16 mouse cellular contexts compared by ENCODE assay signal in genomic region chr16:84966983-84967382, GRCm38 (mm10).
DNase-seq lines count a peak whose midpoint lies in the region; ATAC-seq and TF ChIP-seq lines count a peak whose summit lies in the region.
"Had no signal": no experiment of that assay in that cellular context is flagged by ENCODE, and none has a peak within 500 bp of the region (broad histone marks: within the 10 kb centered on the region; RNA-seq: fewer than 3 reads in every experiment).

No protein-coding gene starts in this region.

- no peaks in the 10 kb centered on the region for H3K4me1 ChIP-seq in liver, embryonic 14.5 days (replicated peaks; ENCODE audit: control insufficient read depth in 2 of 2, insufficient read depth in 2 of 2, low read length in 1 of 2)
- H3K4me1 ChIP-seq in liver, embryonic 11.5 days (replicated peaks; ENCODE audit: control insufficient read depth, insufficient read depth, low read length) = no peaks in the 10 kb centered on the region; the same call in 1 of the 2 replicates
- H3K4me1 ChIP-seq: embryonic facial prominence, embryonic 13.5 days had no signal

- no peaks in the 10 kb centered on the region for H3K27me3 ChIP-seq in liver, embryonic 14.5 days (ENCODE audit: control insufficient read depth, insufficient read depth, low read length)
- H3K27me3 ChIP-seq in liver, embryonic 11.5 days (replicated peaks; ENCODE audit: control insufficient read depth, insufficient read depth, low read length) = no peaks in the 10 kb centered on the region
- H3K27me3 ChIP-seq: embryonic facial prominence, embryonic 13.5 days; Patski had no signal

- peak; percentile 21; the same call in 1 of the 2 replicates for ATAC-seq in liver, embryonic 14.5 days (ENCODE audit: insufficient read depth)
- no peak for ATAC-seq in liver, embryonic 11.5 days (replicated peaks; ENCODE audit: low FRiP score)
- ATAC-seq in common myeloid progenitor, adult 5-6 weeks (replicated peaks; ENCODE audit: low read depth, poor library complexity, severe bottlenecking) = peak; percentile 99
- peak; percentile 97 for ATAC-seq in megakaryocyte, adult 5-6 weeks (ENCODE audit: poor library complexity, severe bottlenecking)
- ATAC-seq: forebrain, embryonic 16.5 days; Patski had no signal

- H3K4me3 ChIP-seq in liver, embryonic 14.5 days (ENCODE audit: insufficient read depth in 1 of 2, low read depth in 2 of 2, low read length in 2 of 2) = no peak overlapping the region
- no peak overlapping the region for H3K4me3 ChIP-seq in liver, embryonic 11.5 days (ENCODE audit: low read depth, low read length)
- H3K4me3 ChIP-seq: embryonic facial prominence, embryonic 13.5 days had no signal

- no peaks in the 10 kb centered on the region for H3K9me3 ChIP-seq in liver, embryonic 14.5 days (ENCODE audit: control insufficient read depth, low read length)
- no peaks in the 10 kb centered on the region for H3K9me3 ChIP-seq in liver, embryonic 11.5 days (ENCODE audit: control insufficient read depth, low read length)
- H3K9me3 ChIP-seq: embryonic facial prominence, embryonic 13.5 days had no signal

- TF ChIP-seq EP300 in liver, embryonic 14.5 days (IDR thresholded peaks at IDR 0.05; ENCODE audit: low read depth) = no peak

- WGBS in liver, embryonic 14.5 days (ENCODE audit: insufficient replicate concordance) = 32% methylated on average over 4 of the region's 4 CpGs
- 52% methylated on average over 4 of the region's 4 CpGs for WGBS in liver, embryonic 11.5 days

- H3K27ac ChIP-seq in liver, embryonic 14.5 days = no peak overlapping the region
- no peak overlapping the region for H3K27ac ChIP-seq in liver, embryonic 11.5 days (ENCODE audit: low read depth, low read length)
- H3K27ac ChIP-seq: embryonic facial prominence, embryonic 13.5 days had no signal

- H3K36me3 ChIP-seq in liver, embryonic 14.5 days (replicated peaks; ENCODE audit: control insufficient read depth, insufficient read depth, low read depth) = no peaks in the 10 kb centered on the region
- no peaks in the 10 kb centered on the region for H3K36me3 ChIP-seq in liver, embryonic 11.5 days (ENCODE audit: control insufficient read depth, insufficient read depth, low read length)

- DNase-seq in adrenal gland, postnatal 14 days = peak; percentile 15
- DNase-seq in adrenal gland, postnatal 10 days = no peak
- peak in 1 of 3 experiments; percentile 11 for DNase-seq in liver, embryonic 14.5 days (ENCODE audit: low read depth in 3 of 3, low spot score in 3 of 3)
- DNase-seq in liver, embryonic 11.5 days (ENCODE audit: low spot score) = no peak
- no peak for DNase-seq in right cerebral cortex, postnatal 4 days
- no peak for DNase-seq in layer of hippocampus, adult 9-11 months
- DNase-seq: B cell, adult 2 months; heart, postnatal 4 days; kidney, postnatal 10 days; left cerebral cortex, postnatal 4 days; thymus, postnatal 4 days had no signal

- no peak for TF ChIP-seq CTCF in liver, embryonic 14.5 days (IDR thresholded peaks at IDR 0.05; ENCODE audit: low read depth)

- no peak overlapping the region for H3K9ac ChIP-seq in liver, embryonic 14.5 days (replicated peaks)
- H3K9ac ChIP-seq in liver, embryonic 11.5 days (ENCODE audit: low read depth, low read length) = no peak overlapping the region
- H3K9ac ChIP-seq: embryonic facial prominence, embryonic 13.5 days had no signal

- H3K4me2 ChIP-seq in liver, embryonic 14.5 days (ENCODE audit: low read depth) = no peak overlapping the region
- no peak overlapping the region for H3K4me2 ChIP-seq in liver, embryonic 11.5 days
- H3K4me2 ChIP-seq: embryonic facial prominence, embryonic 13.5 days had no signal
